Mouse (Mus musculus): ENCODE results near the gene Fstl4.

DNA sequence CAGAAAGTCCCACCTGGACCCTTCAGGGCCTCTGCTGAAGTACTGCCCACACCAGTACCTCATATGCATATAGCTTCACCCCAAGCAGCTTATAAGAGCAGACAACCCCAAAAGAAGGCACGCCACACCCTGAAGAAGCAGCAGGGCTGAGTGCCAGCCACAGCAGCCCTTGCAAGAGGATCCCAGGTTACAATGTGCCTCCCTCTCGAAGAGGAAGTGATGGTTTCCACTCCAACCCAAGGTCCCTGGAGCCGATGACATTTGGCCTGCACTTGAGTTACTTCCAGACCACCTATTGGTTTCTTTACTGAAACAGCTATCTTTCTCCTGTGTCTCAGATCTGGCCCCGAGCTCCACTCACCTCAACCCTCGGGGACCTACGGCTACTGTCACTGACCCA is 373.8 kb downstream of the Fstl4 start:
- TF ChIP-seq POLR2A (IDR thresholded peaks at IDR 0.05; ENCODE audit: extremely low read depth, insufficient read depth, low read length) (no peak), CTCF (IDR thresholded peaks at IDR 0.05; ENCODE audit: low read depth, low read length) (no peak)

Measured in liver, adult 2 months (tissue).